Mouse (Mus musculus) kidney, adult 11 months (tissue): ENCODE results near the gene Fxr2.
"Not testable (repeated sequence)": the region's sequence is repeated elsewhere in the genome, so short reads cannot be mapped to it uniquely, and the experiment has no call there.

Experiments used
- DNase-seq: peaks from one replicate; pipeline ENCODE4 v3.0.0; 2022

Fxr2 gene

GRCm38 (mm10) chr11:69685526-69686148 is 52.8 kb downstream of the Fxr2 start, which contains the start of gene Tnfsf13:
Gene Tnfsf13, minus strand, starts transcription at chr11:69685784.
- peak; percentile 94 for DNase-seq

GRCm38 (mm10) chr11:69686377-69686776 is 53.6 kb downstream of the Fxr2 start:
- DNase-seq, result peak; percentile 69

GRCm38 (mm10) chr11:69687061-69687460 is 54.3 kb downstream of the Fxr2 start:
- DNase-seq, result no peak

GRCm38 (mm10) chr11:69689891-69690290 is 57.1 kb downstream of the Fxr2 start:
- DNase-seq, result peak; percentile 58

- peak; percentile 63 for DNase-seq
Measured at GRCm38 (mm10) chr11:69692196-69692811, 59.5 kb downstream of the Fxr2 start.

- DNase-seq, result peak; percentile 78
Measured at GRCm38 (mm10) chr11:69692863-69693262, 60.1 kb downstream of the Fxr2 start.

- no peak for DNase-seq
Measured at GRCm38 (mm10) chr11:69693421-69693965, 60.7 kb downstream of the Fxr2 start.

GRCm38 (mm10) chr11:69695046-69695360 is 62.2 kb downstream of the Fxr2 start:
- no peak for DNase-seq

GRCm38 (mm10) chr11:69695361-69696181 is 62.8 kb downstream of the Fxr2 start, which contains the start of the genes Tnfsf12 and Tnfsfm13:
Gene Tnfsf12, minus strand, starts transcription at chr11:69695849.
Gene Tnfsfm13, minus strand, starts transcription at chr11:69696098.
- peak; percentile 78 for DNase-seq

GRCm38 (mm10) chr11:69697396-69697795 is 64.6 kb downstream of the Fxr2 start:
- DNase-seq, result no peak

GRCm38 (mm10) chr11:69698574-69698973 is 65.8 kb downstream of the Fxr2 start:
- no peak for DNase-seq

GRCm38 (mm10) chr11:69699595-69699994 is 66.8 kb downstream of the Fxr2 start:
- no peak for DNase-seq

GRCm38 (mm10) chr11:69702886-69703285 is 70.1 kb downstream of the Fxr2 start:
- DNase-seq, result not testable (repeated sequence)
